Mouse (Mus musculus) retina, postnatal 1 day (tissue): ENCODE measurements around the gene Mcoln2.

Experiments
- DNase-seq: peaks from one replicate; pipeline ENCODE4 v3.0.0-alpha.2; 2012

Gene Mcoln2

DNA sequence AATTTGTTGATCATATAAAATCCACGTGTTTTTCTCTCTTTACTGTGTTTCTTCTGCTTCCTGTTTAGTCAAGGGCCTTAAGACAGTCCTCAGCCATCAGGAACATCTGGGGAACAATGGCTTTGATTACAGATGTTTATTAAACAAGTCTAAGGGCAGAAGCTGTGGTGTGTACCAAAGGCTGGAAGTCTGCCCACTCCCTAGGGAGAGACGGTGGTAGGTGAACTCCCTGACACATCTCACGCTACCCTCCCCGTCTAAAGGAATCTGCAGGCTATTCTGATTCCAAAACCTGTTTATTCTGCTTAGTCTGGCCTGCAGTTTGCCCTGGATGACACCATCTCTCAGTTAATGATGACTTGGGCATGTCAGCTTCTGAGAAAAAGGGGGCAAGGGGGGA lies 84.1 kb downstream of the Mcoln2 start:
- no peak for DNase-seq

DNA sequence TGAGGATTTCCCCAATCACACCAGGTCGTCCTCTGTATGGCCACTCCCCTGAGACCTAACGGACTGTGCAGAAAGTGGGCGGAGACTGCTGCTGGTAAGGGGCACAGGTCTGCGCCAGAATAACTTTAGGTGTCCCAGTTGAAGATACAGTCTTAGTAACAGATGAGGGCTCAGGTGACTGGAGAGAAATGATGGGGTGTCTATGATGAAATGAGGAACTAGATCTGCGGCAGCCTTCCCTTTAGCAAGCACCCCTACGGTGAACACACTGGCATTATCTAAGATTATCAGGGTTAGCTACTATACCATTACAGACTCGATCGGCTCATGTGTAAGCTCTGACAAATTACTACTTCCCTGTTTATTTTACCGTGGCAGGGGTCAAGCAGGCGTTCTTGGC lies 84.9 kb downstream of the Mcoln2 start:
- no peak for DNase-seq

DNA sequence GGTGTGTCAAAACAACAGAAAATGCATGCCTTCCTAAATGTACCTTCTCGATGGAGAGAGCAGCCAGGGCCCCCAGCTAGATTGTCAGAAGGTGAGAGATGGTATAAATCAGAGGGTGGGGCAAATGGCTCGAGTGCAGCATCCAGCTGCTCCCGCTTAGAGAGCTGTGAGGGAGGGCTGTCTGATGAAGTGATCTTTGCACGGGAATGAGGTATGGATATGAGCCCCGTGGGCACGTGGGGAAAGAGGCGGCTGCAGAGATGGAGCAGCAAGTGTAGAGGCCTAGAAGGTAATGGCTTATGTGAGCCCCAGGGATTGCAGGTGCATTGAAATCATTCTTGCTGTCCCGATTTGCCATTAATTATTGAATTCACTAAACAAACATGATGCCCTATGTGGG lies 86.6 kb downstream of the Mcoln2 start:
- no peak for DNase-seq

DNA sequence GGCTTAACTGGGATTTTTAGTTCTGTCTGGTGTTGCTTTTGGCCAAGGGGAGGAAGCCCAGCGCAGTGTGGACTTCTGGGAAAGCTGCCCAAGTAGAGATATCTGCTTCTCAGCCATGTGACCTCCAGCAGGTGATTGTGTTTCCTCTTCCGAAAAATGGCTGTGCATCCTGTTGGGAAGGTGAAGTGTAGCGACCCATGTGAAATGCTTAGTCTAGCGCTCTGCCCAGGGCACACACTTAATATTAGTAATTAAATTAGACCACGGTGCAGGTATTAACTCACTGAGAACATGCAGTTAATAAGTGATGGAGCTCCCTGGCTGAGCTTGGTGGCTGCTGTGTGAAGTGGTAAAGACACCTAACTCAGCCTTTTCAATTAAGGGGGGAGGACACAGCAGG lies 88.0 kb downstream of the Mcoln2 start:
- no peak for DNase-seq

GRCm38 (mm10) chr3:146244630-146245029 lies 95.0 kb downstream of the Mcoln2 start:
- no peak for DNase-seq
